Mouse (Mus musculus) inflammation-experienced regulatory T-cells, adult 6 months (primary cell): ENCODE data around the gene Slc25a21. TPM values are rescaled to one million over a fixed set of nuclear protein-coding genes. Genes with fewer than 3 reads are reported as not detected.

Experiments used
- ATAC-seq: one replicate; pipeline ENCODE4 v1.8.0; 2017
- polyA plus RNA-seq, 3 experiments: library from polyadenylated mRNA; unstranded; fragments of 100-300 nt; shearing (Covaris generic); gene quantifications; one replicate each; pipeline ENCODE4 v1.2.1; 2017

Slc25a21 gene
- polyA plus RNA-seq, 3 experiments from 2014 or later: not detected

- no peak for ATAC-seq
Measured at GRCm38 (mm10) chr12:57184401-57185147, 12.7 kb downstream of the Slc25a21 start.

GRCm38 (mm10) chr12:57179465-57180188 is 17.6 kb downstream of the Slc25a21 start:
- ATAC-seq: no peak

- no peak for ATAC-seq
Measured at GRCm38 (mm10) chr12:57178818-57179217, 18.5 kb downstream of the Slc25a21 start.

GRCm38 (mm10) chr12:57163294-57163693 is 34.0 kb downstream of the Slc25a21 start:
- no peak for ATAC-seq

GRCm38 (mm10) chr12:57162840-57163239 is 34.4 kb downstream of the Slc25a21 start:
- no peak for ATAC-seq

GRCm38 (mm10) chr12:57159904-57160303 is 37.4 kb downstream of the Slc25a21 start:
- ATAC-seq: no peak

GRCm38 (mm10) chr12:57158266-57158665 is 39.0 kb downstream of the Slc25a21 start:
- ATAC-seq: no peak

GRCm38 (mm10) chr12:57138937-57139336 is 58.3 kb downstream of the Slc25a21 start:
- no peak for ATAC-seq

GRCm38 (mm10) chr12:57137809-57138208 is 59.5 kb downstream of the Slc25a21 start:
- ATAC-seq: no peak

- ATAC-seq: no peak
Measured at GRCm38 (mm10) chr12:57118602-57119001, 78.7 kb downstream of the Slc25a21 start.

- no peak for ATAC-seq
Measured at GRCm38 (mm10) chr12:57115516-57115915, 81.8 kb downstream of the Slc25a21 start.

- no peak for ATAC-seq
Measured at GRCm38 (mm10) chr12:57109363-57109762, 87.9 kb downstream of the Slc25a21 start.

GRCm38 (mm10) chr12:57102322-57102721 is 95.0 kb downstream of the Slc25a21 start:
- no peak for ATAC-seq

- no peak for ATAC-seq
Measured at GRCm38 (mm10) chr12:57100549-57100948, 96.7 kb downstream of the Slc25a21 start.

- ATAC-seq: no peak
Measured at GRCm38 (mm10) chr12:57099066-57099465, 98.2 kb downstream of the Slc25a21 start.

GRCm38 (mm10) chr12:57098371-57098770 is 98.9 kb downstream of the Slc25a21 start:
- ATAC-seq: no peak

- no peak for ATAC-seq
Measured at GRCm38 (mm10) chr12:57093107-57093506, 104.2 kb downstream of the Slc25a21 start.

GRCm38 (mm10) chr12:57084519-57084918 is 112.8 kb downstream of the Slc25a21 start:
- no peak for ATAC-seq

- ATAC-seq: no peak
Measured at GRCm38 (mm10) chr12:57083533-57083932, 113.7 kb downstream of the Slc25a21 start.

- ATAC-seq: no peak
Measured at GRCm38 (mm10) chr12:57076606-57077005, 120.7 kb downstream of the Slc25a21 start.

GRCm38 (mm10) chr12:57072616-57073015 is 124.7 kb downstream of the Slc25a21 start:
- ATAC-seq: no peak

- ATAC-seq: no peak
Measured at GRCm38 (mm10) chr12:57068607-57069006, 128.7 kb downstream of the Slc25a21 start.

GRCm38 (mm10) chr12:57019737-57020136 is 177.5 kb downstream of the Slc25a21 start:
- ATAC-seq: no peak

GRCm38 (mm10) chr12:57016845-57017244 is 180.4 kb downstream of the Slc25a21 start:
- no peak for ATAC-seq
